Mouse (Mus musculus) layer of hippocampus, postnatal 36 days (tissue): Measurements from ENCODE around the gene Gm17728. TPM values are rescaled to one million over a fixed set of nuclear protein-coding genes. Genes with fewer than 3 reads are reported as not detected.
"Not testable (repeated sequence)": the region's sequence is repeated elsewhere in the genome, so short reads cannot be mapped to it uniquely, and the experiment has no call there.

Source experiments
- DNase-seq, 2 experiments: peaks; one replicate each; pipeline ENCODE4 v3.0.0; 2022
- total RNA-seq, 2 experiments: library from RNA; stranded (reverse); gene quantifications; 2 replicates each; pipeline ENCODE4 v1.2.3; 2021

The Gm17728 gene
- total RNA-seq, result not detected

DNA sequence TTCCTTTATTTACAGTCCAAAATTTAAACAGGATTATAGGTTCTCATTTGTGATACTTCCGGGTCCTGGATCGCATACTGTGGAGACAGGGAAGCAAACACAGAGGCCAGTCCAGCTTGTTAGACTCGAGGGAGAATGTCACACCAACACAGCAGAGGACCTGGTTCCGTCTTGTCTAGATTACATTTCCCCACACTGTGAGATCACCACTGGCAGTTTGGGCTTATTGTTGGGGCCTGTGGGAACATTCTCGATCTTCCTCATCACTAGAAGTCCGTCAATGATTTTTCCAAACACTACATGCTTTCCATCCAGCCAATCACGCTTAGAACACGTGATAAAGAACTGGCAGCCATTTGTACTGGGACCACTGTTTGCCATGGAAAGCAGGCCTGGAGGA, at the start of gene Gm17728:
Gm17728 (plus strand) TSS at position 301 of the 400 bp plus-strand sequence.
- DNase-seq, result not testable (repeated sequence)

DNA sequence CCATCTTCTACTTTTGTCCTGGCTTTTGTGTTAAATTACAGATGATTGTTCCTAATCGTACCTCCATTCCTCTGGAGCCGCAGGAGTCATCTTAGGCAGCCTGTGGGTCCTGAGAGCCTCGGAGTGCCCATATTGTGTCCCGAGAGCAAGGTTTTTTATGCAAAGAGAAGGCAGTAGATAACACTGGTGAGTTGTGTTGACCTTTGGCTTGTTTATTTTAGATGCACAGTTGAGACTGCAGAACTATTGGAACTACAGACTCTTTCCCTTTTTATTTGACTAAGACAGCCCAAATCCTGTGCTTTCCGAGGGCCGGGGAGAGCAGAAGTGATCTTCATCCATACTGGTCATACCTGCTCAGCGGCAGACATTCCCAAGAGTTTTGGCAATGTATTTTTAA, 24.4 kb upstream of the Gm17728 start:
- no peak for DNase-seq

DNA sequence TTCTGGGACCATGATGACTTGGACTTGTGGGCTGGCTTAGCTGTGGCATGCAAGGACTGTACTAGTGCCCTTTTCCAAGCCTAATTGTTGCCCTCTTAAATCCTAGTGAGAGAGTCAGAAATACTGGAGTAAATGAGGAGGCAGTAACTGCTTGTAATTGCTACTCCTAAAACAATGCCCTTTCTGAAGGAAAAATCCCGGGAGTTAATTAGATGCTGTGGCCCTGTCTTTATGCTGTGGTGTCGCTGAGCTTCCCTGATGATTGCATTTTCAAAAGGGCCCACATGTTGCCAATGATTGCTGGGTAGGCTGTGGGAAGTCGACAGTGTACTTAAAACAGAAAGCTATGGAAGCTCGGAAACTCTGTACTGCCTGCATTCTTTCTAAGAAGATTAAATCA, 23.3 kb upstream of the Gm17728 start:
- DNase-seq, result no peak

DNA sequence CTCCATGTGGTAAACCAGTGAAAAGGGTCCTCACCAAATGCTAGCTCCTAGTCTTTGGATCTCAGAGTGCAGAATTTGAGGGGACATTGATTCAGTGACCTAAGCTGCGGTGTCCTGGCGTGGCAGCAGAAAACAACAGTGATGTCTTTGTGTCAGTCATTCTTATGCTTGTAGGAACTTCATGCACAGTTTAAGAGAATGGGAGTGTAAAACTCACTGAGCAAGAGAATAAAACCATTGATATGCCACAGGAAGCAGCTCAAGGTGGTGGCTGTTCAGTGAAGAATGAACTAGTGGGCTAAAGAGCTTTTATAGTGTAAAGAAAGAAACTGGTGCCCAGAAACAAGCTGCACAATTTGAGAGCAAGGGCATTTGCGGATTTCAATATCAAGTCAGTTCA, 17.9 kb upstream of the Gm17728 start:
- no peak for DNase-seq

DNA sequence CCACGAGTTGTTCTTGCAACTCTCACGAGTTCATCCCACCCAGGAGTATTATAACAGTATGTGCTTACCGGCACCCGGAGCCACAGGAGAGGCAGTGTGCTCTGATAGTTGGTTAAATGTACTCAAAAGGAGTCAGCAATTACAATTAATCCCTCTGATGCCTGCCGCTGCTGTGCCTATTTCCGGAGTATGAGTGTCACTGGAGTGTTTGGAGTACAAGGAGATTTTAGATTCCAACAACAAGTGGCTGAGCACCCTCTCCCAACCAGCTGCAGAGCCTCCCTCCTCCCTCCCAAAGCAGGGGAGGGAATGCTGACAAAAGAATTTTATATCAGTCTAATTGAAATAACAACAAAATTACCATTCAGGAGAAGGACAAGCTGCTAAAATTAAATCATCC, 14.2 kb upstream of the Gm17728 start:
- peak in 1 of 2 experiments; percentile 9 for DNase-seq

DNA sequence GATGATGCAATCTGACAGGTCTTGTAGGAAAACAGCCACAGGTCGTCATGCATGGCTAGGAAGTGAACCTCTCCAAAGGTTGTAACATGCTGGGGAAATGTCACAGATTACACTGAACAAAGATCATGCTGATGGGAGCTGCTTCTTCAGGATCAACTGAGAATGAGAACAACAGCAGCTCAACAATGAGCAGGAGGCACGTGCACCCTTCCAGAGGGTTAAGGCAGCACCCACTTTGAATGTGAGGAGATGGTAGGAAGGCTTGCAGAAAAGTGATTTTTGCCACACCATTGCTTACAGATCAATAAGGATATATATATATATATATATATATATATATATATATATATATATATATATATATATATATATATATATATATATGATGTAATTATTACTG, 2.8 kb upstream of the Gm17728 start:
- DNase-seq, result no peak

DNA sequence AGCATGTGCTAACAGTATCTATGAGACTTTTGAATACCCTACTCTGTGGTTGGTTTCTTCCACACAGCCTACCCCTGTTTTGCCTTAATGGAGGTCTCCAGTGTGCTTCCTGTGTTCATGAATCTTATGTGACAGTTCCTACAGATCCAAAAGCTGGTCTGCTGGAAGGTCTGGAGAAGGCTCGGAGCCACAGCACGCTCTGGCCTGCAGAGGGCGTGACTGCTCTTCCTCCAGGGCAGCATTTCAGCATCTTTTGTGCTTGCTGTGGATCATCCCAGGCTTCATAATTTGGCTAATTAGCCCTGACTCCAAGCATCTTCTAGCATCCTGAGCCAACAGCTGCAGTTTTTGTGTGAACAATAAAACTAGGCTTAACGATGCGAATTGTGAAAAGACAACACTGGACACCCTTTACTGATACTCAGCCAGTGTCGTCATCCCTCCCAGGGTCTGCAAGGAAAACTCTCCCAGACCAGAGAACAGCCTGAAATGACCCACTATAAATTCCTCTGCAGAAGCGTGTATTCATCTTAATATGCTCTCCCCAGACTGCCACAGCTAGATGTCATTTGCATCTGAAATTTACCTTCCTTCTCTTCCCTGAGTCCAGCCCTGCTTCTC, 6.6 kb downstream of the Gm17728 start:
- DNase-seq, result peak; percentile 21 to 38

DNA sequence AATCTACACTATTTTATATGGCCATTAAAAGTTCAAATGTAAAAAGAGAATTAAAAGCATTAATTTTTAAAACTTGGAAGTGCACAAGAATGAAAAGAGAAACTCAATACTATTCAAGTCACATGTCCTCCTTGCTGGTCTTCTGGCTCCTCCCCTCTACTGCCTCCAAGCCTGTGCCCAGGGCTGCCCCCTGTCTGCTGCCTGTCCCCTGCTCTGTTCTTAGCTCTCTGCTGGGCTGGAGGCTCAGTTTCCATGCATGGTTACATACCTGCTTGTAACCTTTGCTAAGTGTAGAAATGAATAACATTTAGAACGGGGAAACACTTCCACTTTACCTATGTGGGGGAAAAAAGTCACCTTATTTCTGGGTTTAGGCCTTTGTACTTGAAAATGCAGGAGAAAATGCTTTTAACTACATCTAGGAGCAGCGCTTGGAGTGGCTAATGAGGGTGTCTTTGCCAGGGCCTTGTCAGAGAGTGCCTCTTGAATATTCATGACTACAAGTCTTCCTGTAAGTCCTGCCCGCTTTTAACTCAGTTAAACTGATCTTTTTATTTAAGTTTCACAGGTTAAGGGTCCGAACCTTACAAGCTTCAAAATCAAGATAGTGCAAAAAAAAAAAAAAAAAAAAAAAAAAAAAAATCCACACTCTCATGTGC, 18.3 kb downstream of the Gm17728 start:
- DNase-seq, result no peak

DNA sequence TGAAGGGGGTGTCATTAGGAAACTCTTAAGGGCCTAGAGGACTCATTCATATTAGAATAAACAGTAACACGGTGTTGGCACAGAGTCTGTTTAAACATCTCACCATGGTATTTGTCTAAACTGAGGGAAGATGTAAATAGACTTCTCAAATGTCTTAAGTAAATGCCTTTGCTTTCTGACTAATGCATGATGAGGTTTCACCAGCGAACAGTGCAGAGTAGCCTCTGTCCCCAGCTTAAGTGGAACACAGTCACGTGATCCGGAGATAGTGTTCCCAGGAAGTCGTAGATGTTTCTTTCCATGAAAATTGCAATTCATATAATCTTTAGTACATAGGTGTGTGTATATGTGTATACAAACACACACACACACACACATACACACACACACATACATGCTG, 34.5 kb downstream of the Gm17728 start:
- DNase-seq, result no peak

DNA sequence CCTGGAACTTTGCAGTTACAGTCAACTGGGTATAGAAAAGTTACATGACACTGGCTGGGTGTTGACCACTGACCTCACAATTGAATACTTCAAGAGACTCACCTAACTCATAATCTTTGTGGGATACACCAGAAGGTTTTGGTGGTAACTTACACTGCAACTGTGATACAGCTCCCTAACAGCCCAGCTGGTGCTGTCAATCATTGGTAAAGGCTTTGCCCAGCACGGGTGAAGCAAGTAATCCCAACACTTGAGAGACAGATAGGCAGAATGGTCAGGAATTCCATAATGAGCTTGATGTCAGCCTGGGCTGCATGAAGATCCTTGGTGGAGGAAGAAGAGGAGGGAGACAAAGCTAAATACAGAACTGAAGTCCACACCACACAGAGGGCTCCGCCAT, 39.0 kb downstream of the Gm17728 start:
- DNase-seq, result no peak

Other genes with a start within 250 kb of the Gm17728 start
- gene Pabpc6, start 247.7 kb downstream of the Gm17728 start, total RNA-seq, result under 1 TPM in 1 of 2 experiments, not detected in 1; 0.10 TPM